Mouse (Mus musculus) bone marrow macrophage, adult 2 months (primary cell): ENCODE results near the gene Zcchc3.

Source experiments
- CTCF ChIP-seq: IDR thresholded peaks from 2 replicates; pipeline ENCODE4 v1.5.1; 2012; ENCODE audit warnings: low read depth, mild to moderate bottlenecking, low read length, moderate library complexity
- POLR2A ChIP-seq: IDR thresholded peaks from 2 replicates; pipeline ENCODE4 v1.6.1; 2012; ENCODE audit warnings: mild to moderate bottlenecking, low read depth, low read length, borderline replicate concordance

DNA sequence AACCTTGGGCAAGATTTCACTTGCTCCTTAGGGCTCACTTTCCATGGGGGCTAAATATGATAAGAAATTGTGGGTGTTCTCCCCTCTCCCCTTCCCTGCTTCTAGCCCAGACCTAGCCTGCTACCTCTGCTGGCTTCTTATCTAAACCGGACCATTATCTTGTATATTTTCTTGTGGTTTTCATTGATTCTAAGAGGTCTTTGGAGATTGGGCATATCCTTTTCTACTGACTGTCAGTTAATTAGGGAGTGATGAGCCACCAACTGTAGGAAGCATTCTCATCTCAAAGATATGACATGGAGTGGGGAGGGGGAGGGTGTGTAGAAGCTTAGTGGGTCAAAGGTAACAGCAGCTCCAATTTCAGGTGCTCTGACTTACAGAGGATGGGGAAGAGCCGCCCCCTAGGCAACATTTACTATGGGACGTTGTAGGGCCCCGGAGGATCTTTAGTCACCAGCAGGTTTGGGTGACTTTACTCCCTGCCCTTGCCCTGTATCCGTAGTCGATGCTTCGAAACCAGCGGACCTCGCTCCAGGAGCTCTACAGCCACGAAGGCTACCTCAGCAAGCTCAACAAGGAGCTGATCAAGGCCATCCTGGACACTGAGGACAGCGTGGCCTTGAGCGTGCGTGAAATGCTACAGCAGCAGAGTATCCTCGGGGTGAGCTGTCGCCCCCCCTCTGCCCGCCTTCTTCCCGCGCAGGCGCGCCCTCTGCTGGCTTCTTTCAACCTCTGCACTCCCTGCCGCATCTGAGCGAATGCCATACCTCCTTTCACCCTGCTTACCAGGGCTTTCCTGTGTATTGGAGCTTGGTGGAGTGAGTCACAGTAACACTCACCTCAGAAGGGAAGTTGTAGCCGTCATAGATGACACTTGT is 22.4 kb upstream of the Zcchc3 start:
- TF ChIP-seq POLR2A (no peak), CTCF (peak; percentile 82)
